Mouse (Mus musculus) kidney, embryonic 16.5 days (tissue): Measurements from ENCODE around the gene Khk. TPM values are rescaled to one million over a fixed set of nuclear protein-coding genes. Genes with fewer than 3 reads are reported as not detected.
A peak's percentile ranks its signal among the peaks of the same experiment; 100 is the strongest.

Experiments
- ATAC-seq: fragments of 200-750 bp; cut with Nextera tagmentation; 2 replicates; pipeline ENCODE4 v1.8.0; 2017; ENCODE audit warnings: moderate TSS enrichment; ENCODE audit not compliant: low FRiP score, low TSS enrichment
- H3K27ac ChIP-seq: fragments of 300-500 bp; sonication (generic); 2 replicates; pipeline ENCODE4 v1.5.1; 2014; ENCODE audit warnings: low read length
- H3K27me3 ChIP-seq: fragments of 300-500 bp; sonication (generic); 2 replicates; pipeline ENCODE4 v1.6.1; 2014; ENCODE audit warnings: low read length, control low read depth, mixed read lengths; ENCODE audit not compliant: insufficient read depth
- H3K36me3 ChIP-seq: fragments of 300-500 bp; sonication (generic); 2 replicates; pipeline ENCODE4 v1.6.1; 2014; ENCODE audit warnings: low read length, control low read depth, mixed read lengths; ENCODE audit not compliant: insufficient read depth
- H3K4me1 ChIP-seq: fragments of 300-500 bp; sonication (generic); 2 replicates; pipeline ENCODE4 v1.6.1; 2014; ENCODE audit warnings: low read length, control low read depth, mixed read lengths; ENCODE audit not compliant: insufficient read depth
- H3K4me2 ChIP-seq: fragments of 300-500 bp; sonication (generic); replicated peaks from 2 replicates; pipeline ENCODE4 v1.6.1; 2014; ENCODE audit warnings: low read depth, low read length
- H3K4me3 ChIP-seq: fragments of 300-500 bp; sonication (generic); 2 replicates; pipeline ENCODE4 v1.5.1; 2014; ENCODE audit warnings: mild to moderate bottlenecking, low read length
- H3K9ac ChIP-seq: fragments of 300-500 bp; sonication (generic); replicated peaks from 2 replicates; pipeline ENCODE4 v1.6.1; 2014; ENCODE audit warnings: low read length
- H3K9me3 ChIP-seq: fragments of 300-500 bp; sonication (generic); 2 replicates; pipeline ENCODE4 v1.6.1; 2016; ENCODE audit warnings: low read length, control low read depth
- WGBS: fragments of 180-500 bp; shearing (Covaris S2); extraction: QIAGEN DNeasy Blood & Tissue Kit; methylation state at CpG from one replicate; pipeline ENCODE4 v1.1.7; 2014; 5-methylcytosine and 5-hydroxymethylcytosine counted together
- polyA plus RNA-seq: library from polyadenylated mRNA; unstranded; fragments of >200 nt; fragmentation: Nextera tagmentation; extraction: Ambion mirVana; gene quantifications from 2 replicates; pipeline ENCODE4 v1.2.1, GENCODE M21; 2015

The Khk gene
- polyA plus RNA-seq, 1 experiment from 2014 or later = 41.4 TPM

GRCm38 (mm10) chr5:30910481-30910880 lies 10.8 kb upstream of the Khk start:
- peak overlapping the region; percentile 74; the same call in 1 of the 2 replicates for H3K27ac ChIP-seq
- no peak overlapping the region for H3K4me2 ChIP-seq
- H3K36me3 ChIP-seq = peaks cover 5% of the 10 kb centered on the region; the same call in 1 of the 2 replicates
- no peaks in the 10 kb centered on the region for H3K27me3 ChIP-seq
- no peak overlapping the region for H3K9ac ChIP-seq
- no peak overlapping the region for H3K4me3 ChIP-seq
- H3K9me3 ChIP-seq = no peaks in the 10 kb centered on the region
- no peak for ATAC-seq
- H3K4me1 ChIP-seq = peaks cover 73% of the 10 kb centered on the region

GRCm38 (mm10) chr5:30912156-30912555 lies 9.1 kb upstream of the Khk start:
- no peak overlapping the region for H3K4me3 ChIP-seq
- no peaks in the 10 kb centered on the region for H3K27me3 ChIP-seq
- peaks cover 3% of the 10 kb centered on the region; the same call in 1 of the 2 replicates for H3K36me3 ChIP-seq
- WGBS = 64% methylated on average over 5 of the region's 5 CpGs
- H3K4me1 ChIP-seq = peaks cover 67% of the 10 kb centered on the region
- peak overlapping the region; percentile 90 for H3K27ac ChIP-seq
- H3K9me3 ChIP-seq = no peaks in the 10 kb centered on the region
- H3K9ac ChIP-seq = peak overlapping the region; percentile 29; the same call in 1 of the 2 replicates
- no peak overlapping the region for H3K4me2 ChIP-seq
- ATAC-seq = no peak

GRCm38 (mm10) chr5:30913060-30913841 lies 8.0 kb upstream of the Khk start, which contains the start of gene Emilin1:
TSS of gene Emilin1 (plus strand) at chr5:30913402.
- WGBS = 14% methylated on average over 13 of the region's 13 CpGs
- Histone ChIP-seq H3K27me3 (no peaks in the 10 kb centered on the region), H3K36me3 (peaks cover 14% of the 10 kb centered on the region), H3K9ac (peak within 1 kb of the TSS; percentile 64), H3K4me2 (peak within 1 kb of the TSS; percentile 72), H3K4me1 (peaks cover 66% of the 10 kb centered on the region), H3K9me3 (no peaks in the 10 kb centered on the region), H3K27ac (peak within 1 kb of the TSS; percentile 90), H3K4me3 (peak within 1 kb of the TSS; percentile 52)
- ATAC-seq = peak; percentile 79

GRCm38 (mm10) chr5:30914101-30914635 lies 7.1 kb upstream of the Khk start:
- Histone ChIP-seq H3K27ac (peak overlapping the region; percentile 90), H3K36me3 (peaks cover 23% of the 10 kb centered on the region), H3K4me3 (peak overlapping the region; percentile 52), H3K4me2 (peak overlapping the region; percentile 72), H3K9me3 (no peaks in the 10 kb centered on the region), H3K4me1 (peaks cover 58% of the 10 kb centered on the region), H3K9ac (peak overlapping the region; percentile 64), H3K27me3 (no peaks in the 10 kb centered on the region)
- 39% methylated on average over 7 of the region's 7 CpGs for WGBS
- ATAC-seq = no peak

- WGBS = 42% methylated on average over 6 of the region's 6 CpGs
- peaks cover 51% of the 10 kb centered on the region for H3K4me1 ChIP-seq
- H3K9me3 ChIP-seq = no peaks in the 10 kb centered on the region
- H3K27ac ChIP-seq = peak overlapping the region; percentile 90
- H3K4me2 ChIP-seq = peak overlapping the region; percentile 72
- ATAC-seq = no peak
- H3K36me3 ChIP-seq = peaks cover 28% of the 10 kb centered on the region
- no peaks in the 10 kb centered on the region for H3K27me3 ChIP-seq
- H3K9ac ChIP-seq = peak overlapping the region; percentile 64
- H3K4me3 ChIP-seq = peak overlapping the region; percentile 52
Measured at GRCm38 (mm10) chr5:30914849-30915248, 6.4 kb upstream of the Khk start.

GRCm38 (mm10) chr5:30915456-30915855 lies 5.8 kb upstream of the Khk start:
- Histone ChIP-seq H3K4me2 (peak overlapping the region; percentile 72), H3K36me3 (peaks cover 29% of the 10 kb centered on the region), H3K4me1 (peaks cover 50% of the 10 kb centered on the region), H3K27ac (peak overlapping the region; percentile 90), H3K9ac (peak overlapping the region; percentile 64), H3K27me3 (no peaks in the 10 kb centered on the region), H3K9me3 (no peaks in the 10 kb centered on the region), H3K4me3 (peak overlapping the region; percentile 52)
- WGBS = 42% methylated on average over 9 of the region's 9 CpGs
- peak; percentile 0 for ATAC-seq

GRCm38 (mm10) chr5:30915974-30916433 lies 5.2 kb upstream of the Khk start:
- H3K9ac ChIP-seq = peak overlapping the region; percentile 35
- peaks cover 33% of the 10 kb centered on the region for H3K36me3 ChIP-seq
- ATAC-seq = peak; percentile 75
- H3K27ac ChIP-seq = peak overlapping the region; percentile 90
- H3K4me1 ChIP-seq = peaks cover 48% of the 10 kb centered on the region
- peak overlapping the region; percentile 52 for H3K4me3 ChIP-seq
- peak overlapping the region; percentile 72 for H3K4me2 ChIP-seq
- no peaks in the 10 kb centered on the region for H3K27me3 ChIP-seq
- 6% methylated on average over 7 of the region's 7 CpGs for WGBS
- H3K9me3 ChIP-seq = no peaks in the 10 kb centered on the region

- H3K36me3 ChIP-seq = peaks cover 34% of the 10 kb centered on the region
- no peak overlapping the region for H3K9ac ChIP-seq
- no peak overlapping the region for H3K4me2 ChIP-seq
- no peaks in the 10 kb centered on the region for H3K9me3 ChIP-seq
- no peak for ATAC-seq
- H3K27ac ChIP-seq = peak overlapping the region; percentile 72; the same call in 1 of the 2 replicates
- no peaks in the 10 kb centered on the region for H3K27me3 ChIP-seq
- WGBS = 90% methylated on average over 9 of the region's 9 CpGs
- H3K4me1 ChIP-seq = peaks cover 44% of the 10 kb centered on the region
- H3K4me3 ChIP-seq = no peak overlapping the region
Measured at GRCm38 (mm10) chr5:30916841-30917240, 4.4 kb upstream of the Khk start.

- no peak overlapping the region for H3K27ac ChIP-seq
- no peak overlapping the region for H3K4me3 ChIP-seq
- no peaks in the 10 kb centered on the region for H3K9me3 ChIP-seq
- H3K27me3 ChIP-seq = no peaks in the 10 kb centered on the region
- H3K4me1 ChIP-seq = peaks cover 45% of the 10 kb centered on the region
- H3K4me2 ChIP-seq = no peak overlapping the region
- H3K36me3 ChIP-seq = peaks cover 34% of the 10 kb centered on the region
- no peak for ATAC-seq
- WGBS = 87% methylated on average over 11 of the region's 11 CpGs
- no peak overlapping the region for H3K9ac ChIP-seq
Measured at GRCm38 (mm10) chr5:30917348-30917747, 3.9 kb upstream of the Khk start.
